9 mouse cellular contexts compared by ENCODE assay signal in the genomic region with DNA sequence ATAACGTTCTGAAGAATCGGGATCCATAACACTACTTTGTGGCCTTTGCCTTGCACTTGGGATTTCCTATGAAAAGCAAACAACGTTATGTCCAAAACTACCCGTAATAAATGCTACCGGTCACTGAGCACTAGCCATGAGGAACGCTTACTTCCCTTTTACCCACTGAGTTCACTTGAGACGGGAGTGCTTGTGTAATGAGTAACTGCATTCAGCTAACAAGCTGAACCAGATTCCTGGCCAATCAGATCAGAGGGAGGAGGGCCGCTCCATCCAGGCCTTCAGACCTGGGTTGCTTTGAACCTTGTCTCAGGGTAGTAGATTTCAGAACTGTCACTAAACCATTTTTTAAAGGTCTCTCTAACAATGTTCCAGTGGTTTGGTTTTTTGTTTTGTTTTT.
DNase-seq lines count a peak whose midpoint lies in the region; ATAC-seq and TF ChIP-seq lines count a peak whose summit lies in the region.
"Had no signal": no experiment of that assay in that cellular context is flagged by ENCODE, and none has a peak within 500 bp of the region (broad histone marks: within the 10 kb centered on the region; RNA-seq: fewer than 3 reads in every experiment).

No protein-coding gene starts in this region.

- H3K4me1 ChIP-seq in heart, embryonic 10.5 days: peaks cover 25% of the 10 kb centered on the region
- peaks cover 17% of the 10 kb centered on the region for H3K4me1 ChIP-seq in embryonic fibroblast, embryonic 13.5 days (ENCODE audit: control insufficient read depth, insufficient read depth, low read length)
- H3K4me1 ChIP-seq in kidney, postnatal 0 days (replicated peaks; ENCODE audit: insufficient read depth, low read length): peaks cover 21% of the 10 kb centered on the region; the same call in 1 of the 2 replicates
- peaks cover 24% of the 10 kb centered on the region for H3K4me1 ChIP-seq in hindbrain, embryonic 16.5 days (ENCODE audit: control insufficient read depth, insufficient read depth, low read depth, low read length)
- peaks cover 9% of the 10 kb centered on the region; the same call in 1 of the 2 replicates for H3K4me1 ChIP-seq in forebrain, embryonic 11.5 days (replicated peaks; ENCODE audit: control insufficient read depth, insufficient read depth, low read length)
- H3K4me1 ChIP-seq in forebrain, embryonic 16.5 days (replicated peaks; ENCODE audit: control insufficient read depth, insufficient read depth, low read length): peaks cover 21% of the 10 kb centered on the region

- no peak overlapping the region for H3K9ac ChIP-seq in kidney, postnatal 0 days (ENCODE audit: low read depth, low read length)
- H3K9ac ChIP-seq in hindbrain, embryonic 16.5 days (ENCODE audit: low read depth, low read length): no peak overlapping the region
- H3K9ac ChIP-seq in forebrain, embryonic 11.5 days (ENCODE audit: low read length): no peak overlapping the region
- H3K9ac ChIP-seq in forebrain, embryonic 16.5 days (replicated peaks; ENCODE audit: low read depth, low read length): no peak overlapping the region

- DNase-seq in heart, adult 18-20 months: peak; percentile 58 to 60
- no peak for DNase-seq in heart, embryonic 10.5 days (ENCODE audit: low spot score)
- peak; percentile 84 for DNase-seq in kidney, postnatal 0 days (ENCODE audit: low spot score)
- DNase-seq in forebrain, embryonic 11.5 days (ENCODE audit: low spot score): no peak

- TF ChIP-seq POLR2A in embryonic fibroblast, embryonic 13.5 days (IDR thresholded peaks at IDR 0.05; ENCODE audit: low read depth, low read length): peak; percentile 31; the same call in 1 of the 2 replicates

- no peaks in the 10 kb centered on the region for H3K36me3 ChIP-seq in heart, embryonic 10.5 days
- H3K36me3 ChIP-seq in kidney, postnatal 0 days (ENCODE audit: insufficient read depth, low read length): no peaks in the 10 kb centered on the region
- H3K36me3 ChIP-seq in hindbrain, embryonic 16.5 days (ENCODE audit: control insufficient read depth, insufficient read depth, low read length): no peaks in the 10 kb centered on the region
- no peaks in the 10 kb centered on the region for H3K36me3 ChIP-seq in forebrain, embryonic 11.5 days (ENCODE audit: control insufficient read depth, insufficient read depth, low read length)
- H3K36me3 ChIP-seq in forebrain, embryonic 16.5 days (ENCODE audit: control insufficient read depth, insufficient read depth): no peaks in the 10 kb centered on the region

- no peak overlapping the region for H3K27ac ChIP-seq in heart, embryonic 10.5 days
- H3K27ac ChIP-seq in embryonic fibroblast, embryonic 13.5 days (ENCODE audit: insufficient read depth, low read length): peak overlapping the region; percentile 70
- peak overlapping the region; percentile 65; the same call in 1 of the 2 replicates for H3K27ac ChIP-seq in kidney, postnatal 0 days
- H3K27ac ChIP-seq in hindbrain, embryonic 16.5 days (ENCODE audit: low read depth, low read length): no peak overlapping the region
- H3K27ac ChIP-seq in forebrain, embryonic 11.5 days (ENCODE audit: low read depth, low read length): no peak overlapping the region
- H3K27ac ChIP-seq in forebrain, embryonic 16.5 days (ENCODE audit: low read length): no peak overlapping the region

- peak; percentile 93 for ATAC-seq in kidney, postnatal 0 days (replicated peaks; ENCODE audit: low FRiP score, low read depth)
- peak; percentile 55 for ATAC-seq in monocyte, adult 5-6 weeks (replicated peaks; ENCODE audit: insufficient number of reproducible peaks, low FRiP score, low TSS enrichment, poor library complexity, severe bottlenecking)
- no peak for ATAC-seq in hindbrain, embryonic 16.5 days
- no peak for ATAC-seq in forebrain, embryonic 11.5 days (replicated peaks; ENCODE audit: low FRiP score)
- ATAC-seq in forebrain, embryonic 16.5 days: no peak

- no peak for TF ChIP-seq CTCF in embryonic fibroblast, embryonic 13.5 days (IDR thresholded peaks at IDR 0.05; ENCODE audit: borderline replicate concordance, insufficient read depth, low read length)
- TF ChIP-seq CTCF in kidney, postnatal 0 days (IDR thresholded peaks at IDR 0.05; ENCODE audit: low read depth): no peak

- no peak overlapping the region for H3K4me3 ChIP-seq in heart, embryonic 10.5 days
- no peak overlapping the region for H3K4me3 ChIP-seq in embryonic fibroblast, embryonic 13.5 days (ENCODE audit: insufficient read depth, low read length)
- no peak overlapping the region for H3K4me3 ChIP-seq in kidney, postnatal 0 days (replicated peaks; ENCODE audit: low read depth, low read length)
- H3K4me3 ChIP-seq in hindbrain, embryonic 16.5 days (ENCODE audit: low read length): no peak overlapping the region
- no peak overlapping the region for H3K4me3 ChIP-seq in forebrain, embryonic 11.5 days (ENCODE audit: low read depth, low read length)
- H3K4me3 ChIP-seq in forebrain, embryonic 16.5 days (replicated peaks; ENCODE audit: low read length): no peak overlapping the region
- H3K4me3 ChIP-seq: myocyte had no signal

- no peaks in the 10 kb centered on the region for H3K27me3 ChIP-seq in heart, embryonic 10.5 days (ENCODE audit: insufficient read depth, poor library complexity, severe bottlenecking)
- no peaks in the 10 kb centered on the region for H3K27me3 ChIP-seq in kidney, postnatal 0 days (ENCODE audit: insufficient read depth, low read length)
- no peaks in the 10 kb centered on the region for H3K27me3 ChIP-seq in hindbrain, embryonic 16.5 days (replicated peaks; ENCODE audit: control insufficient read depth, insufficient read depth, low read length)
- no peaks in the 10 kb centered on the region for H3K27me3 ChIP-seq in forebrain, embryonic 11.5 days (ENCODE audit: control insufficient read depth, insufficient read depth, low read length)
- H3K27me3 ChIP-seq in forebrain, embryonic 16.5 days (replicated peaks; ENCODE audit: control insufficient read depth, insufficient read depth, low read length): no peaks in the 10 kb centered on the region

- no peaks in the 10 kb centered on the region for H3K9me3 ChIP-seq in heart, embryonic 10.5 days
- no peaks in the 10 kb centered on the region for H3K9me3 ChIP-seq in kidney, postnatal 0 days (replicated peaks; ENCODE audit: low read length)
- no peaks in the 10 kb centered on the region for H3K9me3 ChIP-seq in hindbrain, embryonic 16.5 days (ENCODE audit: control insufficient read depth, low read length)
- H3K9me3 ChIP-seq in forebrain, embryonic 11.5 days (ENCODE audit: control insufficient read depth, low read length): no peaks in the 10 kb centered on the region
- no peaks in the 10 kb centered on the region for H3K9me3 ChIP-seq in forebrain, embryonic 16.5 days (ENCODE audit: control insufficient read depth, low read length)

- WGBS in heart, embryonic 10.5 days: 59% methylated on average over 8 of the region's 8 CpGs
- 13% methylated on average over 8 of the region's 8 CpGs for WGBS in kidney, postnatal 0 days
- whole genome bisulfite sequencing in hindbrain, embryonic 16.5 days: 49% methylated on average over 8 of the region's 8 CpGs
- 56% methylated on average over 8 of the region's 8 CpGs for WGBS in forebrain, embryonic 11.5 days
- 54% methylated on average over 8 of the region's 8 CpGs for WGBS in forebrain, embryonic 16.5 days

- H3K4me2 ChIP-seq in kidney, postnatal 0 days (ENCODE audit: low read length): peak overlapping the region; percentile 25
- no peak overlapping the region for H3K4me2 ChIP-seq in hindbrain, embryonic 16.5 days (ENCODE audit: low read length)
- H3K4me2 ChIP-seq in forebrain, embryonic 11.5 days (ENCODE audit: low read depth, low read length, severe bottlenecking): no peak overlapping the region
- H3K4me2 ChIP-seq in forebrain, embryonic 16.5 days (ENCODE audit: low read length): no peak overlapping the region

Comparison
In these comparisons a context has a peak if more than half of its experiments do, and no peak if none do; other contexts are left out.
1. DNase-seq: peak in heart, adult 18-20 months (2 of 2) and kidney, postnatal 0 days (single experiment); none in heart, embryonic 10.5 days (single experiment) and forebrain, embryonic 11.5 days (single experiment).
2. H3K27ac ChIP-seq: peak in embryonic fibroblast, embryonic 13.5 days (single experiment) and kidney, postnatal 0 days (single experiment); none in heart, embryonic 10.5 days (single experiment), hindbrain, embryonic 16.5 days (single experiment), forebrain, embryonic 11.5 days (single experiment) and forebrain, embryonic 16.5 days (single experiment).
3. ATAC-seq: peak in kidney, postnatal 0 days (single experiment) and monocyte, adult 5-6 weeks (single experiment); none in hindbrain, embryonic 16.5 days (single experiment), forebrain, embryonic 11.5 days (single experiment) and forebrain, embryonic 16.5 days (single experiment).